Mouse (Mus musculus) right cerebral cortex, adult 2 months (tissue): ENCODE results near the gene Rab21.
"Not testable (repeated sequence)": the region's sequence is repeated elsewhere in the genome, so short reads cannot be mapped to it uniquely, and the experiment has no call there.

ENCODE experiments used
- DNase-seq, 2 experiments: peaks; one replicate each; pipeline ENCODE4 v3.0.0; 2021 to 2022; ENCODE audit warnings: low spot score in 2 of 2

Gene Rab21

DNA sequence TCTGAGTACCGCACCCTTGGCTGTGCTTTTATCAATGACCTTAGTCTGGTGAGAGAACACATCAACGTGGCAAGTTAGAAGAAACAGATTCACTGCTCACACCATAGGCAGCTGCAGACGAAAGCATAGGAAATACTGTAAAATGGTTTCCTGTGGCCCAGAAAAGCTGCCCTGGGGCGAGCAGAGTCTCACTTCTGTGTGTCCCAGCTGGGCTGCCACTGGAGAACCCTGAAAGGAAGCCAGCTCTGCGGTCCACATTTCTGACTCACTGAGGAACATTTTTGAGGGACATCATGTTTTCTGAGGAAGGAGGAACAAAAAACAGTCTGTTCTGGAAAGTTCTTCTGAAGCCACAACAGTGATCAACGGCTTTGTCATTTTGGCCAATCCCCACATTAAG, 13.1 kb upstream of the Rab21 start:
- no peak for DNase-seq

DNA sequence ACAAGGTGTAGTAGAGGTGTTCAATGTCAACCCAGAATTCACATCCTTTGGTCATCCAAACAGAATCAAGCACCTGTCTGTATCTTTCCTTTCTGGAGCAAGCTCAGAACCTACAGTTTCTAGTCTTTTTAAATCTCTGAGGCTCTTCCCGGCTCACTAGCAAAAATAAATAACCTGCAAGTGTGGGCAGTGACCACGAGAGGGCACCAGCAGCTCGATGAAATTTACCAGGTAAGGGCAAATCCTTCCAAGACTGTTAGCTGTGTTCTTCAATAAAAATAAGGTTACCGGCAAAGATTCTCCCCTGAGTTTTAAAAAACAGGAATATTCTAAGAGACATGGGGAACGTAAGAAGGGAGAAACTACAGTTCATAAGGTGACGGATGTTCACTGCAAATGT, 7.9 kb upstream of the Rab21 start:
- peak; percentile 60 to 86 for DNase-seq

DNA sequence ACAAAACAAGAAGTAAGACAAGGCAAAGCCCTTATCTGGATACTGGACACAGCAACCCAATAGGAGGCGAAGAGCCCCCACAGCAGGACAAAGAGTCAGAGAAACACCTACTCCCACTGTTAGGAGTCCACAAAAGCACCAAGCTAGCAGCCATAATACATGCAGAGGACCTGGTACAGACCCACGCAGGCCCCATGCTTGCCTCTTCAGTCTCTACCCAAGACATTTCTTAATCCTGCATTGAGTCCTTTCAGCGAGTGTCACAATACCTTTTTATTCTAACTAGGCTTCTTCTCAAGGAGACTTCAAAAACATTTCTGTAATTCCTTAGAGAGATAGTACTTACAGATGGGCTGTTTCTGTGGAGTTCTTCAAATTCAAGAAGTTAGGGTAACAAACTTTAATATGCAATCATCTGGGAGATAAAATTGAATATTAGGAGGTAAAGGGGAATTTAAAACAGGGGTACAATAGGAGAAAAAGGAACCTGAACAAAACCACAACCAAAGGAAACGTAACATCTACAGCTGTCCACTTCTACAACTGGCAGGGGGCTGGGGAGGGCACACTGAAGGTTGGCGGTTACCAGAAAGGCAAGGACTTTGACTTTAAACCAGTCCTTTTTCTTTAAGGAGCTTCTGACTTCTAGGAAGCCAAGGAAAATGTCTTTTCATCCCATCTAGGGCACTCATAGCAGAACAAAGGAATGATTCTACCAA, 6.1 kb upstream of the Rab21 start:
- DNase-seq, result no peak

DNA sequence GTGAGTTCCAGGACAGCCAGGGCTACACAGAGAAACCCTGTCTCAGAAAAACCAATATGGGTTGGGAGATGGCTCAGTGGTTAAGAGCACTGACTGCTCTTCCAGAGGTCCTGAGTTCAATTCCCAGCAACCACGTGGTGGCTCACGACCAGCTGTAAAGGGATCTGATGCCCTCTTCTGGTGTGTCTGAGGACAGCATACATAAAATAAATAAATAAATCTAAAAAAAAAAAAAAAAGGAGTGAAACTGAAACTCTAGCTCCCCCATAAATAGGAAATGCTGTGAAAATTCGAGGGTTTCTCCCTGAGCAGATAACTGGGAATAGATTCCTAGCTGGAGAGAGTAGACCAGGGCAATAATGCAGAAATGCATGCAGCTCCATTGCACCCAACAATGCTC, 3.0 kb upstream of the Rab21 start:
- DNase-seq, result not testable (repeated sequence)

DNA sequence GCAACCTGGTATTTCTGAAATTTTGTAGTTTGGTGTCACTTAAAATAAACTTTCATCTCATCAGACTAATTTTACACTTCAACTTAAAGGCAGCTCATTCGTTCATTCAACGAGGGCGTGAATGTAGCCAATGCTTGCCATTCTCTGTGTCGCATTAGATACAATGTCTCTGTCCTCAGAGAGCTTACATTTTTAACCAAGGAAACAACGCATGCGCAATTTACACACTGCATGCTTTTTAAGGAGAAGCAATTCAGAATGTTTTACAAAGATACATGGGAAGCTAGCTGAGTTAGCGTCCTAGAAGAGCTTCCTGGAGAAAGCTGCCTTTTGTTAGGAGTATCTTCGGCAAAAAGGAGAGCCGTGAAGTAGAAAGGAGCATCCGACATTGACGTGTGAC, 919 bp upstream of the Rab21 start:
- no peak for DNase-seq

DNA sequence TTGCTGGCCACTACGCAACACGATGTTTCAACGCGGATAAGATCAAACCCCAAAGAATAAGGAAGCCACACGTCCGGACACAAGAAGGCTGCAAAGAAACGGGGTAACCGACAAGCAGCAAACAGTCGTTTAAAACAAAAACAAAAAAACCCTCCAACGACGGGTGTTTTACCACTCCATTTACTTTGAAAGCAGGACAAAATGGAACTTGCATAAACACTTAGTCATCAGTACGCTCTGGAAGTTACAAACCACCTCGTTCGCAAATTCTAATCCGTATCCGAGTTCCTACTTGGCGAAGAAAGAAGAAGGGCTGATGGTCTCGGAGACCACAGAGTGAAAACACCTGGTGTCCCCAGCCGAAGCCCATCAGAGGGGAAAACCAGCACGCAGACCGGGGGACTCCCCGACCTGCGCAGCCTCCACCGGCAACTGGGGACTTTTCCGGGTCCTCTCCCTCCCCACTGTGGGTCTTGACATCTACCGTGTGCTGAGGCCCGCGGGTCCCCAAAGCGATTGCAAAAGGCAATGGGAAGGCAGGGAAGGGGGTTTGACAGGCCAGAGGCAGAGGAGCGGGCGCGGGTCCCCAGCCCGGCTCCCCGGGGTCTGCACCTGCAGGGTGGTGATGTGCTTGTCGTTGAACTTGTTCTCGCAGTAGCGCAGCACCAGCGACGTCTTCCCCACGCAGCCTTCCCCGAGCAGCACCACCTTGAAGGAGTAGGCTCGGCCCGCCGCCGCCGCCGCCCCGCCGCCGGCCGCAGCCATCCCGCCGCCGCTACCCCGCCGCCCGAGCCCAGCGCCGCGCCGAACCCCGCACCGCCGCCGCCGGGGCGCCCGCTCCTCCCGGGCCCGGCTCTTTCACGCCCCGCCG, 577 bp downstream of the Rab21 start:
- peak in 1 of 2 experiments; percentile 25 for DNase-seq

DNA sequence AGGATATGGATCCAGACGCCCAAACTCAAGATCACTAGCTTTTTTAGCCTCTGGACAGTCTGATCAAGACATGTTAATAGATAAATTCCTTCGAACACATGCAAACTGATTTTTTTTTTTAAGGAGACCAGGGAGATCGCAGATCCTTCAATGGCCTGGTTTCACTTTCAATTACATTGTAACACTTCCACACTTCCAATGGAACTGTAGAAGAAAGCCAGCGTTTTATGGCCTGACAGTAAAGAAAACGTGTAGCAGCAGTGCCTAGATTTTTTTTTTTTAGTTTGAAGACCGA, 1.2 kb downstream of the Rab21 start:
- no peak for DNase-seq

DNA sequence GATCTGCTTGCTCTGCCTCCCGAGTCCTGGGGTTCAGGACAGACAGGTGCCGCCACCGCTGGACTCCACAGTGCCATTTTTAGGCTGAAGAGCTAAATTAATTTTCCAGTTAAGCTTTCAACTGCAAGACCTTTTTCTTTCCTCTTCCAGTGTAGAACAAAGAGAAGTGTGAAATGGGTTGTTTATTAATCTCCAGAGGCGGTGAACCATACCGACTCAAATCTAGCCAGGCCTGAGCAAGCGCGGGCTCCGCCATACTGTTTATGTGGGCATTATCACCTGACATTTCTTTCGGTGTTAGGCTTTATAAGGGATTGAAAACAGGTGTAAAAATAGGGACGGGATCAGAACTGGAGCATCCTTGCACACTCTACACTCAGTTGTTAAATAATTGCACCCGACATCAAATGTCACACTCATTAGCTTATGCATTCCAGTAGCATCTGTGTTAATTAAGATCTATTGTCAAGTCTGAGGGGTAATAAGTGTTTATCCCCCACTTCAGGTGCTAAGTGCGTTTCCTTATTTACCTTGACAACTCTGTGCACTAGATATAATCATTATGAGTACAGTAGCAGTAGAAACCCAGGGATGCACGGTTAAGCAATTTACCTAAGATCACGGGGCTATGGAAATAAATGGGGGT, 1.6 kb downstream of the Rab21 start:
- no peak for DNase-seq

DNA sequence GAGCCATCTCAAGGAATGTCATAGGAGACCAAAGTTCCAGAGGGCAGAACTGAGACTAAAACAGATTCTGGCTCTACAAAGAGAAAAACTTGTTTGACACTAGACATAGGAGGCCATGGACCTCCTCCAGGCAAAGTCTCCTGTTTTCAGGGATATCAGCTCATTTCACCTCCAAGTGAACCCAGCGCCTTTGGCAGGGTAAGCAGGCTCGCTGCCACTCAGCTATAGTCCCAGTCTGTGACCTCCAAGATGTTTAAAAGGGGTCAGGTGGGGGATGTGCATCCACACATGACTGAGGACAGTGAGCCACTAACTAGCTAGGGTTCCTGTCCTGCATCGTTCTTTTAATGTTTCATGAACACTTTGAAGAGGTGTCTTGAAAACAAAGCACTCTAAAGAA, 2.7 kb downstream of the Rab21 start:
- no peak for DNase-seq

DNA sequence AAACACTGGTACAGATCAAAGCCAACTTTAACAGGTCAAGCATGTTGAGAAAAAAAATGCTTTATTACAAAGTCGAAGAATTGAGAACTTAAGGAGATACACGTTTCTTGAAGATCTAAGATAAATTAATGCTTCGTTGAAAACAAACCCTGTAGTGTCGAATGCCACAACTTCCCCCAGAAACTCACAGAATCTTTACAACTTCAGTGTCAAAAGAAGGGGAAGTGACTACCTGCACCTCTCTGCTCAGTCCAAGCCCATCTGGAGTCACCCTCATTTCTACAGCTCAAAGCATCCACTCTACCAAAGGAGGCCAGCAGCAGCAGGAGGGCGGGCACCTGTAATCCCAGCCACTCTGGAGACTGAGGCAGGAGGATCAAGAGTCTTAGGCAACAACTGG, 3.2 kb downstream of the Rab21 start:
- no peak for DNase-seq

DNA sequence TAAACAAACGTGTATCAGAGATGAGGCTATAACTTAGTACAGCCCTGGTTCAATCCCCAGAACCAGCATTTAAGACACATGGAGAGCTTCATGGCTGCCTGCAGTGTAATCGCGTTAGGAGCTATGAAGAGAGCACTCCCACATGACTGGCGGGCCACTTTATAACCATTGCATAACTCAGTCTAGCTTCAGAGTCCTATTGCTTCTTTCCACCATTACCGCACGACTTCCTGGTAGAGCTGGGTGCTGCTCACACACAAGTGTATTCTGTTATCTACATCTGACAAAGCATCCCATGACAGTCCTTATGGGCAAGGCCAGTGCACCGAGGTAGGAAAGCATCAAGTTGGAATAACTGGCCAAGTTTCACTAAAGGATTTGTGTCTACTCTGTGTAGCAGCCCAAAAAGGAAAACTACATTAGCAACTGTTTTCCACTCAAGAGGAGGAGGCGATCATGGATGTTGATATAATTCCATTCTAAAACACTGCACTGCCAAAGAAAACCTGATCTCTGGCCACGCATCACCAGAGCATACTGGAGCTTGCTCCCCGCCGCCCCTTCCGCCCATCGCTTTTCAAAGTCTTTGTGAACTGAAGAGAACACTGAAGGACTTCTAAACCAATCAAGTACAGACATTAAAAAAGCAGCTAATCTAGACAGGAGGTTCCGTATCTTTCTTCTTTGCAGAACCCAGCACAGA, 4.0 kb downstream of the Rab21 start:
- no peak for DNase-seq

DNA sequence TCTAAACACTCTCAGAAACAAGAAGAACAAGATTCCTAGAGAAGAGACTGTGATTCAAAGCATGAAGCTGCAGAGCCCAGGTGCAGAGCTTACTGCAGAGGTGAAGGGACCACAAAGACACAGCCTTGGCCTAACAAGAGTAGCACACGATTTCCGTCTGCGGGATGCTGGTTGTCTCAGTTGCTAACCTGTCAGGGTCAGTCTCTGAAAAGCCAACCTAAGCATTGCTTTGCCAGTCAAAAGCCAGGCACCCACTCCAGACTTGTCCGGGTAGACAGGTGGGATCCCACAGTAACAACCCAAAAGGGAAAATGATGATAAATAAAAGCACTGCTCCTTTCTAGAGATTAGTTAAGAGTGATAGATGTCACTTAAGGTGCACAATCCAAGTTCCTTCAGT, 6.2 kb downstream of the Rab21 start:
- no peak for DNase-seq

DNA sequence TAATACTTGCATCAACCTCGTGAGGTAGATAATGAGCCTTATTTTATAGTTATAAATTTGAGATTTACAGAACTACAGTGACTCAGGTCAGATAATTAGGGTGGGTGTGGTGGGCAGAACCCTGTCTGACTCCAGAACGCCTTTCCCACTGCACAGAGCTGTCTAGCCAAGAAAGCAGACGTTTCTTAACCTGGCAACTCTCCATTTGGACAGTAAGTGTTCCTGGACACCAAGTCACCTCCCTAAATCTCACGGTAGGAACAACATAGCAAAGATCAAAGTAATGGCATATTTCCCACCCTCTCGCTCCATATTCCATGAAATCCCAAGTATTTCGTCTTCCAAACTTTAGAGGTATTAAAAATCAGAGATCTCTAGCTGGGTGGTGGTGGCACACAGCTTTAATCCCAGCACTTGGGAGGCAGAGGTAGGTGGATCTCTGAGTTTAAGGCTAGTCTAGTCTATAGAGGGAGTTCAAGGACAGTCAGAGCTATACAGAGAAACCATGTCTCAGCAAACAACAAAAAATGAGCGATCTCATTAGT, 8.0 kb downstream of the Rab21 start:
- no peak for DNase-seq

DNA sequence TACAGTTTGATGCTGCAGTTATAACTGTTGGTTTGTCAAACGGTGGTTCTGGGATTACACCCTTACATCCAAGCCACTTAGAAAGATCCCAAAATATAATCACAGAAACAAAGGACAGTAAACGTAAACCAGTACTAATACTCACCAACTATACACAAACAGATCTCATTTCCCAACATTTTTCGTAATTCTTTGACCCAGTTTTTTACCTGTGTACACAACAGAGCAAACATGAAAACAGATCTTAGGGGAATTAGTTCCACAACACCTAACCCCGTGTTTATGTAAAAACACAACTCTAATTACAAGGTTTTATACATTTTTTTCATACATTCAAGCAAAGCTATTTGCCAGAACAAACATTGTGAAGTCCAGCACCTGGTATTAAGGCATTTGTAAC, 16.7 kb downstream of the Rab21 start:
- no peak for DNase-seq

DNA sequence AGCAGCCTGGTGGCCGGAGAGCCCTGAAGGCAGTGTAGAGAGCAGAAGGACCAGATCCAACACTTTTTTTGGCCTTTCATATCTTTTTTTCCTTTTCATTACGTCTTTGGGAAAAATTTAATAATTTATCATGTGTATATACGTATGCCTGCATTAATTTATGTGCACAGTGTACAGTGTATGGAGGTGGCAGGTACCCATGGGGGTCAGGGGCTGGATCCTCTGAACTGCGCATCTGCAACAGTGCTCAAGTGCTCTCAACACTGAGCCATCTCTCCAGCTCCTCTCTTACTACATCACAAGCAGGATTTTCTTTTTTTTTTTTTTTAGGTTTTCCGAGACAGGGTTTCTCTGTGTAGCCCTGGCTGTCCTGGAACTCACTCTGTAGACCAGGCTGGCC, 17.8 kb downstream of the Rab21 start:
- no peak for DNase-seq

DNA sequence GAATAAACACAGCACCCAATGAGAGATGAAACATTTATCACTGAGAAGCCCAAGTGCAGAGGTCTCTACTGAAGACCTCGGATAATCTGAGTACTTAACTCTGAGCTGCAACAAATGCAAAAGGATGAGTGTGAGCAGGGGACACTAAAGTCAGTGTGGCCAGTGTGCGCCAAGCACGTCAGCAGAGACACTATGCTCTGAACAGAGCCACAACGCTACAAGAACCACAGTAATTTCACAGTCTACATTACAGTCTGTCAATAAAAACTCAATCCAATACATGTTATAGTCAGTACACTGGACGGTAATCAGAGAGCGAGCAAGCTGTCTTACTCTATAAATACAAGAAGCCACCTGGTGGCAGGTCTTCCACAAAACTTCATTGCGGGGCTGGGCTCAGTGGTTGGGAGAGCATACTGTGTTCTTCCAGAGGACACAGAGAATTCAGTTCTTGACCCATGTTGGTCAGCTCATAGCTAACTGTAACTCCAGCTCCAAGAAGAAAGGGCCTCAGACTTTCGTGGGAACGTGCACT, 18.9 kb downstream of the Rab21 start:
- DNase-seq, result no peak

DNA sequence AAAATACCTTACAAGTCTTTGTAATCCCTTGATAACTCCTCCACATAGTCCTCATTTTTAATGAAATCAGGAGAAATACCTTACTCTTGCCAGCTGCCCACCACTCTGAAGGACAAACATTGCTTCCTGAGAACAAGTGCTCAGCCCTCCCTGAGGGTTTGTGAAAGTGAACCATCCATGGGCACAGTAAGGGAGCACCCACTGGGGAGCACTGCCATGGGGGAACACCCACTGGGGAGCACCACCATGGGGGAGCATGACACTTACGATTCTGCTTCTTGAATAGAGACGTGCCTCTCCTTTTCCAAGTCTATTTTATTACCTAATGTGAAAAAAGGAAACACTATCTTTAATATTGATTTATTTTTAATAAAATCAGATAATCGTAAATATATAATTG, 20.2 kb downstream of the Rab21 start:
- DNase-seq, result no peak

DNA sequence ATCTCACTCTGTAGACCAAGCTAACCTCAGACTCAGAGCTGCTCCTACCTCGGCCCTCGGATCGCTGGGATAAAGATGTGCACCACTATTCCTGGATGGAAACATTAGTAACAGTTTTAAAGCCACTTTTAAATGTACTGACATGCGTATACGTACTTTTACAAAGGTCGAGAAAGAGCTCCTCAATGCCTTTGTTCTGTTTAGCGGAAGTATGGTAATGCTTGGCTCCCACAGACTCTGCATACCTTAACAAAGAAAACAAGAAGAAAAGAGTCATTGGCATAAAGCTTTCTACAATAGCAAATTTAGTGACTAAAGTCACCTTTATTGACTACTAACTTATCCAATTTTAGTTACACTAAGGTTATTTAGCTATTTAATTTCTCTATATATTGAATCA, 20.7 kb downstream of the Rab21 start:
- no peak for DNase-seq

DNA sequence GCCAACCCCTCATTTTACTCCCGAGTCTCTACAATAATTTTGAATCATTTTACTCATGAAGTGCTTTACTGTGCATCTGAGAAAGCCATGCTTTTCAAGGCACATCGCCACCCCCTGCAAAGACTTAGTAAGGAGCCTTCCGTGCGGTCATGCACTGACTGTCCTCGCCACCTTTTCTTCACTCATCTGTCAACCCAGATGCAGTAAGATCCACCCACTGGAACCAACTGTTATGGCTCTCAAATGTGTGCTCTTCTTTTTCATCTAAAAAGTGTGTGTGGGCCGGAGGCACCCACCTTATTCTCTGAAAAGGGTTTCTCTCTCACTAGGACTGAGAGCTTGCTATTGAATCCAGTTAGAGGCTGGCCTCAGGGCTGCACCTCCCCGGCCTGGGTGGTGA, 21.4 kb downstream of the Rab21 start:
- DNase-seq, result peak; percentile 37 to 45

DNA sequence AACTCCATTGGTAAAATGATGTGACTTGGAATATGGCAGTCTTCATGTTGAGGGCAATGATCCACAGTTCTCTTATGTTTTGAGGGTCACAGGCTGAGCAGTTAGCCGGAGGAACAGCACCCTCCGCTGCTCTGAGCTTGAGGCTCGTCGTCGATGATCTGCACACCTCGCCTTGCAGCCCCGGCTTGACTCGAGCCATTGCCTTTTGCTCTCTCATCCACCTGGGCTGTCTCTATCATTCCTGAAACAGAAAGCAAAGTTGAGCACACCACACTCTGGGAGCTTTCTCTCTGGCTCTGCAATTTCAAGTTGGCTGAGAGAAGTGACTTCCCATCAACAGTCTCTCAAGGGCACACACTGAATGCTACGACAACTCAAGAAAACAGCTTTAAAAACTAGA, 24.7 kb downstream of the Rab21 start:
- DNase-seq, result no peak

DNA sequence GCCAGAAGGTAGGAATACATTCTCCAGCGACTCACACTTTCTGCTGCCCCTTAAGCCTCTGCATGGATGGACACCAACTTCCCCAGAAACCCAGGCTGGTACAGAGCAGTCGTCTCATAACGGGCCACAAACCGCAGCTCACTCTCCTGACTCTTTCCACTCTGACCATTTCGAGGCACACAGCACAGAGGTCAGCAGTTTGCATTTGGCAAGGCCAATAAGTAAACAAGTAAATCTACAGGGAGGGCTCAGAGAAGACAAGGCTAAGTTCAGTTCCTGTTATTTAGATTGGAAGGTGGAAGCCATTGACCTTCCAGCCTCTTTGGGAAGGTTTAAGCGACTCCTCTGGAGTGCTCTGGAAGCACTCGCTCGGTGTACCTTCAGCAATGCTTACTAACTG, 26.5 kb downstream of the Rab21 start:
- no peak for DNase-seq

DNA sequence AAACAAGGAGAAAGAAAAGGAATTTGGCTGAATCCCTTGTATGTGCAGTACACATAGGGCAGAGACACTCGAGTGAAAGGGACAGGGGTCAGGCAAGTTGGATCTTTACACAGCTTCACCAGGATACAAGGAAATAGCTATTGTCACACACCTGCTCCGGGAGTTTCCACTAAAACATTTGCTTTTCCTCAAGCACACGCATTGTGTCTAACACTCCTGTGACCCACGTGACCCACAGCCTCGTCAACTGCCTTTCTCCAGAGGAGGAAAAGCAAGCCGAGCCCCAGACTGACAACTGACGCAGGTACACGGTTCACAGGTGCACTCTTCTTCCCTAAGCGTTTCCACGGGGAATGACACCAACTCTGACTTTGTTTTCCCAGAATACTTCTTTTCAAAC, 31.2 kb downstream of the Rab21 start:
- DNase-seq, result no peak
